Comparison of ENCODE assay signal across 20 mouse cellular contexts in genomic region chr3:58128059-58128458, GRCm38 (mm10).
"Had no signal": no experiment of that assay in that cellular context is flagged by ENCODE, and none has a peak within 500 bp of the region (broad histone marks: within the 10 kb centered on the region; RNA-seq: fewer than 3 reads in every experiment).

No protein-coding gene starts in this region.

- H3K9me3 ChIP-seq: intestine, embryonic 15.5 days; limb, embryonic 12.5 days; limb, embryonic 15.5 days; neural tube, embryonic 12.5 days; neural tube, embryonic 15.5 days had no signal

- H3K4me1 ChIP-seq: intestine, embryonic 15.5 days; limb, embryonic 12.5 days; limb, embryonic 15.5 days; neural tube, embryonic 12.5 days; neural tube, embryonic 15.5 days had no signal

- H3K9ac ChIP-seq: intestine, embryonic 15.5 days; limb, embryonic 12.5 days; limb, embryonic 15.5 days; liver, embryonic 14.5 days; liver, postnatal 0 days; lung, embryonic 14.5 days; neural tube, embryonic 12.5 days; neural tube, embryonic 15.5 days had no signal

- H3K4me2 ChIP-seq: intestine, embryonic 15.5 days; limb, embryonic 12.5 days; limb, embryonic 15.5 days; liver, embryonic 11.5 days; lung, embryonic 14.5 days; neural tube, embryonic 12.5 days; neural tube, embryonic 15.5 days had no signal

- DNase-seq: kidney, postnatal 10 days; left cerebral cortex, postnatal 4 days; liver, postnatal 0 days; lung, embryonic 14.5 days; right cerebral cortex, adult 18-20 months; right cerebral cortex, postnatal 14 days; right cerebral cortex, postnatal 4 days; thymus, adult 2 months; thymus, postnatal 14 days; thymus, postnatal 4 days had no signal

- ATAC-seq: intestine, embryonic 15.5 days; liver, postnatal 0 days; lung, postnatal 0 days had no signal

- H3K27me3 ChIP-seq: intestine, embryonic 15.5 days; limb, embryonic 15.5 days; neural tube, embryonic 12.5 days; neural tube, embryonic 15.5 days had no signal

- H3K36me3 ChIP-seq: intestine, embryonic 15.5 days; limb, embryonic 12.5 days; limb, embryonic 15.5 days; neural tube, embryonic 12.5 days; neural tube, embryonic 15.5 days had no signal

- H3K27ac ChIP-seq: intestine, embryonic 15.5 days; limb, embryonic 12.5 days; limb, embryonic 15.5 days; liver, embryonic 14.5 days; macrophage; neural tube, embryonic 12.5 days; neural tube, embryonic 15.5 days; stomach, postnatal 0 days had no signal

- H3K4me3 ChIP-seq: intestine, embryonic 15.5 days; limb, embryonic 12.5 days; limb, embryonic 15.5 days; neural tube, embryonic 12.5 days; neural tube, embryonic 15.5 days had no signal
